Mouse (Mus musculus) adrenal gland, postnatal 25 days (tissue): ENCODE measurements at regions not wholly inside any gene's neighbourhood (a gene's known extent, or its start where the extent isn't known, plus 50 kb on each side); places are given as distances from the start of the nearest gene placed in this dataset.

Experiments
- DNase-seq: peaks from one replicate; pipeline ENCODE4 v3.0.0; 2021; ENCODE audit warnings: mixed read lengths

GRCm38 (mm10) chr1:92386752-92387151, 86.9 kb downstream of the Ndufa10 start:
- DNase-seq, result no peak

GRCm38 (mm10) chr1:92384945-92385344, 88.7 kb downstream of the Ndufa10 start:
- DNase-seq, result no peak

DNA sequence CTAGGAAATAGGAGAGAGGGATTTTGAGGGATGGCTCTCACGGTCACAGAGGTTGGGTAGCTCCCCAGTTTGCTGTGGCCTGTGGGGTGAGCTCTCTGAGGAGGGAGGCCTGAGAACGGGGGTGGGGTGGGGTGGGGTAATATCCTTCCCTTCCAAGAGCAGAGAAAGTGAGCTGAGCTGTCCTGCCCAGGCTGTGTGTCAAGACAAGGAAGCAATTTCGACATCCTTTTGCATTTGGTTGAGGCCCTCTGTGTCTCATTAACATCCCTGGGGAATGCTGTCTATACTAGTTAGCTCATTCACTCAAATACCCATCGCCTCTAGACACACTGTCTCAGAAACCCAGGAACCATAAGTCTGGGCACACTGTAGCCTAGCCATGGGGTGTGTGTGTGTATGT, 89.9 kb downstream of the Ndufa10 start:
- DNase-seq, result no peak

GRCm38 (mm10) chr1:92379510-92379886, 94.2 kb downstream of the Ndufa10 start:
- DNase-seq, result no peak

- no peak for DNase-seq
Observed at GRCm38 (mm10) chr1:92378741-92379509, 94.7 kb downstream of the Ndufa10 start.

- DNase-seq, result no peak
Observed at GRCm38 (mm10) chr1:92376456-92376855, 97.2 kb downstream of the Ndufa10 start.

GRCm38 (mm10) chr1:92372222-92372990, 101.3 kb downstream of the Ndufa10 start:
- no peak for DNase-seq

DNA sequence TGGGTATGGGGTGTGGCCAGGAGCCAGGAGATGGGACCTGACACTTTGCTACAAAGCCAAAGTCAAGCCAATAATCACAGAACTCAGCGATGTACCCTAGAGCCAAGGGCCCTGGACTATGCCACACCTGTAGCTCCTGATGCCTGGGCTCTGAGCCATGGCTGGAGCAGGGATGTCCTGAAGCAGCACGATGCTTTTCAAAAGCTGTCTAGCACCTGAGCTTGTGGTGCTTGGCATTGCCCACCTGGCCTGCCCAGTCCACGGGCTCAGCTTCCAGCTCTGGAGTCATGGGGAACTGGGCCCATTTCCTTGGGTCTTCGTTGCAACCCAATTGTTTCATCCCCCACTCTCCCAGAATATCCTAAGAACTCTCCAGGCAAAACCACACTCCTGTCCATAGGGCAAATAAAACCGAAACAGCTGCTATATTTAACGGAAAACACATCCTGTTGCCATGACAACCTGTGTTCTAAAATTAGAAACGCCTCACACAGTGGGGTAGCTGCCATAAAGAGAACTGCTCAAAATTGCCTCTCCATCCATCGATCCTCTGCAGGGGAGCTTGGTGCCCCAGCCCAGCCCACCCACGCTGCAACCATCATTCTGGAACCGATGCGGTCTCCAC, 102.2 kb downstream of the Ndufa10 start:
- no peak for DNase-seq

DNA sequence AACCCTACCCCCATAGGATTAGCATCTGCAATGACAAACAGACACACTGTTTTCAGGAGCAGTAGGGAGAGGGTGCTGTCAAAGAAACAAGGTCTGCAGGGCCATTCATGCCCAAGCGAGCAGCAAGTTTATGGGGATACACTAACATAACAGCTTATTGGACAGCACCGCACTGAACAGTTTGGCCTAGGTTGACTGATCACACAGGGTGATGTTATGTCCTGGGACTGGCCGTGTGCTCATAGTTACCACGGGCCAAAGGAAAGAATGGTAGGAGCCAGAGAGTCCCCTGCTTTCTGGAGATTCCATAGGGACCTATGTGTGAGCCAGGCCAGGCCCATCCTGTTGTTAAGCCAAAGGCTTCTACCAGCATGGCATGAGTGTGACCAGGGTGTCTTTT, 102.8 kb downstream of the Ndufa10 start:
- no peak for DNase-seq

DNA sequence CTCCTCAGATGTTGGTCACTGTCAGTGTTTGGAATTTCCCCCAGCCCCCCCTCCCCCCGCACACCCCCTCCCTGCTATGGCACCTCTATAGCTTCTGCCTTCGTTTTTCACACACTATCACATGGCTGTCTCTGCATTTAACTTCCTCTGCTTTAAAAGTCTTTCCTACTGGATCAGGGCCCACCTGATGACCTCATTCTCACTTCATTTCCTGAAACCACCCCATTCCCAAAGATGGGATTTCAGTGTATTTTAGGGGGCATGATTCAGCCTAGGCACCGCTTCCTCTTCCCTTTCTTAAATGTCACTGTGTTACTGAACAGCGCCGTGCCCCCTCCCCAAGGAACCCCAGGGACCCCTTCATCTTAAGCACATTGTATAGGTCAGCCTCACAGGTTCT, 103.7 kb downstream of the Ndufa10 start:
- DNase-seq, result no peak

DNA sequence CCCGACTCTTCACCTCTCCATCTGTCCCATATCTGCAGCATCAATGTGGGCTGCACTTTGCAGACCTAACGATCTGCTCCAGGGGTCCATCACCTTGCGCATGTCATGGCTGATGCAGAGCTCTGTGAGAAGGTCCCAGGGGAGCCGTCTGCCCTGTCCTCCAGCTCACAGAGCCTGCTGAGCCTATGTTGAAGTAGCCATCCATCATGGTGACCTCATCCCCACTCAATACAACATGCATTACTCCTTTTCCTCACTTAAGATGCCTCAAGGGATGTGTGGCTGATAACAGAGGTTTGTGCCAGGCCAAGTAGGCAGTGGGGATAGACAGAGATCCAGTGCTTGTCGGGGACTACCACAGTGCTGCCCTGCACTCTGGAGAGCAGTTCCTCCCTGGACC, 107.4 kb downstream of the Ndufa10 start:
- no peak for DNase-seq

DNA sequence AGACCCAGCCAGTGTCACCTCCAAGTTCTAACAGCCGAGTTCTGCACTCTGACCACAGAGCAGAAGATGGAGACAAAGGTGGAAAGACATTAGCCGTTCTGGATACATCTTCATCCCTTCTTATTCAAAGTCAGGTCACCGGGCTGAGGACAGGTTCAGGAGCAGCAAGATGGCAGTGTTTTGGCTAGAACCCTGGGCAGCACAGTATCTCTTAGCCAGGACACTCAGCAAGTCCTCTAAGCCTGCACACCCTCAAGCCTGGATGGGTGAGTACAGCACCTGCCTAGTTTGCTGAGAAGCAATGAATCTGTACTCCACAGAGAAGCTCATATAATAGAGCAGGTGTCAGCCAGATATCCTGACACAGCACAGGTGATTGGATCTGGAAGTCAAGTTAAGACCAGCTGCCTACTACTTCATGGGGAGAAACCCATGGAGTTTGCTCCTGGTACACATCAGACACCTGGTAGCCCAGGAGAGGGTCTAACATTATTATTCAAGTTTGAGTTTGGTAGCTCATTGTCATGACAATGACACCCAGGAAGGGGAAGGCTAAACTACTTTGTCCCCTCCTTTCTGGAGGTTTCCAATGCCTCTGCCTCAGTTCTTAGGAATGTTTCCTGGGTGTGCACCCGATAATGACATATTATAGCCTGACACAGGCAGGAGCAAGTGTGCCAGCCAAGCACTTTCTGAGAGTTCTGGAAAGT, 108.1 kb downstream of the Ndufa10 start:
- no peak for DNase-seq

DNA sequence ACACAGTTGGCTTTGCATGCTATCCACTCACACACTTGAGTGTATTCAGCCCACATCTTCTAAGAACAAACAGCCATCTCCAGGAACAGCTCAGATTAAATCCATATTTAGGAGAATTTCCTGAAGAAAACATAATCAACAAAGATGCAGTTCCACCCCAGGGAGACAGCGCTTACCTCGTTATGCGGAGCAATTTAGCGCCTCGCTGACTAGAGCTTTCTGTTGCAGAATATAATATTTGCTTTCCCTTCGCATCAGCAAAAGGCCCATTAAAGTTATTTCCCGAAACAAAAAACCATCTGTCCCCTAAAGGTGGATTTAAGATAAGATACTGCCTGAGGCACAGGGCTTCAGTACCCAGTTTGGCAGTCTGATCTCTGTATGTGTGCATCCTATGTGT, 112.0 kb downstream of the Ndufa10 start:
- DNase-seq, result no peak

- peak; percentile 76 for DNase-seq
Observed at GRCm38 (mm10) chr1:92360255-92360654, 113.4 kb downstream of the Ndufa10 start.

GRCm38 (mm10) chr1:92359473-92359872, 114.2 kb downstream of the Ndufa10 start:
- no peak for DNase-seq

- no peak for DNase-seq
Observed at GRCm38 (mm10) chr1:92358758-92359287, 114.8 kb downstream of the Ndufa10 start.

DNA sequence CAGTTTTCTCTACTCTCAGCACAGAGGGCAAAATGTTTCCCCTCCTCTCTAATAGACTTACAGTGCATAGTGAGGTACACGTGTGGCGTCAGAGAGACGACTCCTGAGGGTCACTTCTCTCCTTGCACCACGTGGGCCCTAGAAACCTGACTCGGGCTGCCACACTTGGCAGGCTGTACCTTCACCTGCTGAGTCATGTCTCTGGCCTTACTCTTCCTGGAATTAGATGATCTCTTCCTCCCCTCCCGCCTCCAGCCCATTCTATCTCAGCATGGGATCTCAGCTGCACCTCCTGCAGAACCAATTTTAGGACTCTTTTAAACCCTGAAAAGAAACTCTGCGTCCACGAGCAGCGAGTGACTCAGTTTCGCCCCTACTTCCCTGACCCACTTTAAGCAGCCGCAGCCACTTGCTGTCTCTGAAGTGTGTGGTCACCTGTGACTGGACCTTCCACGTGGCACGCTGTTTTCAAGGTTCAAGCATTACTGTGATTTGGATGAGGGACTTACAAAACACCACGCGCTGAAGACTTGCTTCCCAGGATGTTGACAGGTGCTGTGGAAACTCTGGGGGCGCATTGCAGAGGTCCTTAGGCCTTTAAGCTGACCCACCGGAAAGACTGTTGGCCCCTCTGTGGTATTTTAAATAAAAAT, 125.2 kb downstream of the Ndufa10 start:
- DNase-seq, result no peak

- no peak for DNase-seq
Observed at GRCm38 (mm10) chr1:92347656-92348055, 126.0 kb downstream of the Ndufa10 start.

DNA sequence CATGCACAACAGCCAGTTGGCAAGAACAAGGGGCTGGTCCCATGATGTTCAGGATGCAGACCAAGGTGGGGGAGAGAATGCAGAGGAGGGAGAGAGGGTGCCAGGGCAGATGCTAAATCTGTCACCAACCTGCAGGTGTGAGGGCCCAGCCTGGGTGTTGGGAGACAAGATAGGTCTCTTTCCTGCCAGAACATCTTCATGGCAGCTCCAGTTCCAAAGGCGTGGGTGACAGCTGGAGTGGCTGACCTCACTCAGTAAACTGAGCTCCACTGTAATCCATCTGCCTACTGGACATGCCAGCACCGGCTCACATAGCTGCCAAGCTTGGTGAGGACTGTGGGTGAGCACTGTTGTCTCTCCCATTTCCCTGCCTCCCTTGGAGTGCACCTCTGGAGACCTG, 129.9 kb downstream of the Ndufa10 start:
- DNase-seq, result no peak

GRCm38 (mm10) chr1:92343161-92343598, 130.5 kb downstream of the Ndufa10 start:
- no peak for DNase-seq

DNA sequence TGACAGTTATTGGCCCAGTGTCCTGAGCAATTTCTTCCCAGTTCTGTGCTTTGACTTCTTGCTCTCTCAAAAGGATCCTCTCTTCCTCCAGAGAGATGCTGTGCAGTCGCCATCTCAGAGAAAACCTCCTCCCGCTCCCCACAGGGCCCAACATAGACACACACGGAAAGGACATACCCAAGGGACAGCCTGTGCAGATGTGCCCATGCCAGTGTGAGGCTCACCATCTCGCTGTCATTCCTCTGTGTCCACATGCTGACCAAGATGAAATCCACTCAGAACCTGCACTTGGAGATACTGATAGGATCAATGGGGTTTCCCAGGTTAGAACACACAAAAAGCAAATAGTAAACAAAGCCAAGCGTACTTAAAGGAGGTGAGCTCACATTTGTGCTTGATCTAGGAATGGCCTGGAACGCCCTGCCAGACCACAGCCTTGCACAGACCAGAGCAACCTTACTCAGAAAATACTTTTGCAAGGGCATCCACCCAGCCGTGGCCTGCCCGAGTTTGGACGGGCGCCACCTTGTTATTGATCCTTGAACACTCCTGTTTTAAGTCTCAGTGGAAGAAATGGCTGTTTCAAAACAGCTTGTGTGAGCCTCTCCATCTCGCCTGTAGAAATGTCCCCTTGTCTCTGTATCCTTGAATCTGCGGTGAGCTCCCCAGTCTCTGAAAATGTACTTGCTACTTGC, 131.7 kb downstream of the Ndufa10 start:
- no peak for DNase-seq
